Mouse (Mus musculus) embryonic fibroblast, embryonic 13.5 days (primary cell): ENCODE data around the gene Gm49378. TPM values are rescaled to one million over a fixed set of nuclear protein-coding genes. Genes with fewer than 3 reads are reported as not detected.

Experiments used
- H3K27ac ChIP-seq: 2 replicates; pipeline ENCODE4 v1.5.1; 2012; ENCODE audit warnings: low read length, control low read depth, inconsistent platforms; ENCODE audit not compliant: insufficient read depth
- H3K4me1 ChIP-seq: 2 replicates; pipeline ENCODE4 v1.6.1; 2011; ENCODE audit warnings: low read length; ENCODE audit not compliant: control insufficient read depth, insufficient read depth
- H3K4me3 ChIP-seq: 2 replicates; pipeline ENCODE4 v1.5.1; 2011; ENCODE audit warnings: mild to moderate bottlenecking, control low read depth, low read length; ENCODE audit not compliant: insufficient read depth
- CTCF ChIP-seq: IDR thresholded peaks from 2 replicates; pipeline ENCODE4 v1.5.1; 2011; ENCODE audit warnings: mild to moderate bottlenecking, control low read depth, low read length, moderate library complexity, borderline replicate concordance; ENCODE audit not compliant: insufficient read depth
- POLR2A ChIP-seq: IDR thresholded peaks from 2 replicates; pipeline ENCODE4 v1.6.1; 2011; ENCODE audit warnings: low read depth, mild to moderate bottlenecking, control low read depth, low read length, moderate library complexity
- polyA plus RNA-seq: library from polyadenylated mRNA; stranded (reverse); fragments of >200 nt; gene quantifications from 2 replicates; pipeline ENCODE4 v1.2.4, GENCODE M21; 2011; ENCODE audit warnings: low read depth; ENCODE audit not compliant: missing spikeins, insufficient read length

Gene Gm49378
- polyA plus RNA-seq, 1 experiment: 13.1 TPM

GRCm38 (mm10) chr14:55634874-55635522 lies 2.7 kb downstream of the Gm49378 start:
- no peak for TF ChIP-seq POLR2A
- TF ChIP-seq CTCF: no peak
- H3K4me1 ChIP-seq: 0 out of 2 replicates have a peak, but pooled peaks cover 4% of the 10 kb centered on the region
- peak overlapping the region; percentile 84 for H3K27ac ChIP-seq

DNA sequence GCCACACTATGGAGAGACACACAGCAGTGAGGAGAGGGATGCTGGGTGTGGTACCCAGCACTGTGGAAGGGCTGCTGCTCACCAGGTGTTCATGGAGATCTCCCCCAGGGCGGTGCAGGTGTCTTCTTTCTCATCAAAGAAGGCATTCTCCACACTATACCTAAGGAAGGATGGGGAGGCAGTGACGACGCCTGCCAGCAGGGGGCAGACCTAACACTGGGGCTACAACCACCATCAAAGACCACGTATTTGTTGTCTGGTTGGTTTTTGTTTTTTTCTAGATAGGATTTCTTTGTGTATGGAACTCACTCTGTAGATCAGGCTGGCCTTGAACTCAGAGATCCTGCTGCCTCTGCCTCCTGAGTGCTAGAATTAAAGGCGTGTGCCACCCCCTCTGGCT lies 8.4 kb downstream of the Gm49378 start:
- Histone ChIP-seq H3K27ac (no peak overlapping the region), H3K4me1 (0 out of 2 replicates have a peak, but pooled peaks cover 4% of the 10 kb centered on the region), H3K4me3 (no peak overlapping the region)
- TF ChIP-seq POLR2A (no peak), CTCF (peak; percentile 84; the same call in 1 of the 2 replicates)

More at GRCm38 (mm10) chr14:55634874-55635522, 2.7 kb downstream of the Gm49378 start:
- H3K4me3 ChIP-seq: peak overlapping the region; percentile 85

DNA sequence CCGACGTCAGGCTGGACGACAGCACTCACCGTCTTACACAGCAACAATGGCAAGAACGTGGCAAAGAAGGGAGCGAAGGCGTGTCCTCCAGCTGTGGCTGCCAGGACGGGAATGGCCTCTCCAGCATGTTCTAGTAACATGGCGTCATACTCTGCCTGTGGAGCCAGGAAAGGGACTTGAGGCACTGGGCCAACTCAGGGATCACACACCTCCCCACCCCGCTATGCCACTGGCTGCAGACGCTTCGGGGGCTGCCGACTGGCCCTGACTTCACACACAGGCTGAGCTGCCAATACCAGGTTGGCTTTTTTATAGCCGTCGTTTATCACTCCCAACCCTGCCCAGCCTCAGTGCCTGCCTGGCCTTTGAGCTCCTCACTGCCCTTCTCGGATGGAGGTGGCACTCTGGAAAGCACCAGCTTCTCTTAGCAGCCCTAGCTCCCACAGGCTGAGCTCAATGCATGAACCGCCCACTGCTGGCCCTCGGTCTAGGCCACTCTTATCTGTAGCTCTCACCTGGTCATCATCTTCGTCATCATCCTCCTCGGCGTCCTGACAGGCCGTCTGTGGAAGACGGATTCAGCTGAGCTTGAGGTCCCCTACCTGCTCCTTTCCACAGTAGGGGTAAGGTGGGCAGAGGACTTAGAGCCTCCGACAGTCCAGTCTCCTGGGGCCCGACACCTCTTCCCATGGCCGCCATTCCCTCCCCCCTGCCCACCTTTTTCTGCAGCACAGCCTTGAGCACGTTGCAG lies 9.4 kb downstream of the Gm49378 start:
- no peak overlapping the region for H3K4me3 ChIP-seq
- TF ChIP-seq CTCF (no peak), POLR2A (no peak)

DNA sequence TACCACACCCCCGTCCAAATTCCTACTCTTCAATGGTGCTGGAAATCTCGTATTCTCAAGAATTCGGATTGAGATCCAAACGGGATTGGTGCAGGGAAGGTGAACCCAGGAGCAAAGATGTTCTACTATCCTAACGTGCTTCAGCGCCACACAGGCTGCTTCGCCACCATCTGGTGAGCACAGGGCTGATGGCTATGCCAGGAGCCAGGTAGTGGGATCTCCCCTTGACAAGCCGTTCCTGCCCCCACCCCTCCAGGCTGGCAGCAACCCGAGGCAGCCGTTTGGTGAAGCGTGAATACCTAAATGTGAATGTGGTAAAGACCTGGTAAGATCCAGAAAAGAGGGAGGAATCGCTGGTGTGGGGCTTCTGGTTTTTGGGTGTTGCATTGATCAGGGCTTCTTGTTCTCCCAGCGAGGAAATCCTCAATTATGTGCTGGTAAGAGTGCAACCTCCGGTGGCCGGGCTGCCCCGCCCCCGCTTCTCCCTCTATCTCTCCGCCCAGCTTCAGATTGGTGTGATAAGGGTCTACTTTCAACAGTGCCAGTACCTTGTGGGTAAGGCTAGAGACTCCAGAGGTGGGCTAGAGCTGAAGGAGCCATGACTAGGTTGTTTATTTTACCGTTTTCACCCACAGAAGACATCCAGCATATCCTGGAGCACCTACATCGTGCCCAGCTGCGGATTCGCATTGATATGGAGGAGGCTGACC lies 19.1 kb downstream of the Gm49378 start:
- H3K4me3 ChIP-seq: no peak overlapping the region
- H3K27ac ChIP-seq: no peak overlapping the region
- H3K4me1 ChIP-seq: no peaks in the 10 kb centered on the region
- no peak for TF ChIP-seq POLR2A
- no peak for TF ChIP-seq CTCF

More for the DNA sequence above, 9.4 kb downstream of the Gm49378 start:
- no peak overlapping the region for H3K27ac ChIP-seq
- H3K4me1 ChIP-seq: no peaks in the 10 kb centered on the region

- H3K4me3 ChIP-seq: no peak within 1 kb of the TSS
- no peaks in the 10 kb centered on the region for H3K4me1 ChIP-seq
- TF ChIP-seq CTCF (no peak), POLR2A (no peak)
- H3K27ac ChIP-seq: no peak within 1 kb of the TSS
Observed at GRCm38 (mm10) chr14:55617822-55618221, 19.9 kb downstream of the Gm49378 start, which contains the start of gene Rec8. Gene Rec8 (plus strand): TSS chr14:55618037.

DNA sequence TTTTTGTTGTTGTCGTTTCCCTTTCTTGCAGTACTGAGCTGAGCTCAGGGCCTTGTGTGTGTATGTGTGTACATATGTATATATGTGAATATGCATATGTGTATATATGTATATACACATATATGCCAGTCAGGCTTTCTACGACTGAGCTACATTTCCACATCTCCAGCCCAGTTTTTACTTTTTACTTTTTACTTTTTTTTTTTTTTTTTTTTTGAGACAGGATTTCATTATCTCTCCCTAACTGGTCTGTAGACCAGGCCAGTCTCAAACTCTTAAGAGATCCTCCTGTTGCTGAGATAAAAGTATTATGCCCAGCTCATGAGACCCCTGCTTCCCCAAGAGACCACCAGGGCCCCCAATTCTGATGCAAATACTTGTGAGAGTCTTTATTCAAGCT lies 20.9 kb downstream of the Gm49378 start:
- Histone ChIP-seq H3K4me3 (no peak overlapping the region), H3K4me1 (no peaks in the 10 kb centered on the region), H3K27ac (no peak overlapping the region)
- TF ChIP-seq CTCF (no peak), POLR2A (no peak)

DNA sequence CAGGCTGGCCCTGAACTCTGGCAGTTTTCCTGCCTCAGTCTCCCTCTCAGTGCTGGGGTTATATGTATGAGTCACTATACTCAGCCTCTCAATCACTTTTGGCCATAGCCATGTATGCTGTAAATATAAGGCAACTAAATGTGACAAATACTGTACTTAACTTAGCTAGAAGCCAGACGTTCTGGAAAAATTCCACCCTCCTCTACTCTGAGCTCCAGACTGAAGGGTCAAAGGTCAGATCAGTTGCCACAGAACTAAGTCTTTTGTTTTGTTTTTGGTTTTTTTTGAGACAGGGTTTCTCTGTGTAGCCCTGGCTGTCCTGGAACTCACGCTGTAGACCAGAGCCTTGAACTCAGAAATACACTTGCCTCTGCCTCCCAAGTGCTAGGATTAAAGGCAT lies 21.8 kb downstream of the Gm49378 start:
- no peaks in the 10 kb centered on the region for H3K4me1 ChIP-seq
- no peak overlapping the region for H3K27ac ChIP-seq
- TF ChIP-seq CTCF: no peak
- no peak for TF ChIP-seq POLR2A
- no peak overlapping the region for H3K4me3 ChIP-seq

- no peak overlapping the region for H3K27ac ChIP-seq
- TF ChIP-seq POLR2A (no peak), CTCF (no peak)
Observed at GRCm38 (mm10) chr14:55614565-55615178, 23.0 kb downstream of the Gm49378 start.

DNA sequence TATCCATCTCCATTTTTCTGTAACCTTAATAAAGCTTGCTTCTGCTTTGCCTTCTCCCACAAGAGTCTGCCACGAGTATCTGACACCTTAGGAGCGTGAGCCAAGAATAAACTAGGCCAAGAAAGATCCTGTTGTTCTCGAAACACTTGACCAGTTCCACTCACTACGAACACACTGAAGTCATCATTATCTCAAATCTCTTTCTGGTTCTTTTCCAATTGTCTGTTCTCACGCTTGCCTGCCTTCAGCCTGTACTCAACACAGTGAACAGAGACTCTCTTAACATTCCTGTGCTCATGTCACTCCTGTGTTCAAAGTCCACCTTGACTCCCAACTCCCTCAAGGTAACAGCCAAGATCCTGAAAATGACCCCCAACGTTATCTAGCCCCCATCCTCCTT lies 24.3 kb downstream of the Gm49378 start:
- Histone ChIP-seq H3K4me1 (no peaks in the 10 kb centered on the region), H3K4me3 (no peak overlapping the region), H3K27ac (no peak overlapping the region)
- TF ChIP-seq CTCF: no peak
- no peak for TF ChIP-seq POLR2A

More at GRCm38 (mm10) chr14:55614565-55615178, 23.0 kb downstream of the Gm49378 start:
- Histone ChIP-seq H3K4me3 (no peak overlapping the region), H3K4me1 (no peaks in the 10 kb centered on the region)

DNA sequence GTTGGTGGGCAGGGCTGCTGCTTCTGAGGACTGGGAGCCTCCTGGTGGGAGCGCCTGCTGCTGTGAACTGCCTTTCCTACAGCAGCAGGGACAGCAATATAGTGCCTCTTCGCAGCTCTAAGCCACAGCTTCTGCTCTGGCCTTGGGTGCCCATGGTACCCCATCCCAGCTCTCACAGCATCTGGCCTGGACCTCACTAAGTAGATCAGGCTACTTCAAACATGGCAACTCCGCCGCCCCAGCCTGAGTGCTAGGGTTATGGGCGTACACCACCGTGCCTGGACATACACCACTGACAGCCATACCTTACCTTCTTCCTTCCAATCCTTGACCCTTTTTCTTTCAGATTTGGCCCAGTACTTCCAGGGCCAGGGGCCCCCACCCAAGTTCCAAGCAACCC lies 29.4 kb downstream of the Gm49378 start:
- TF ChIP-seq POLR2A (no peak), CTCF (no peak)
- Histone ChIP-seq H3K27ac (no peak overlapping the region), H3K4me3 (no peak overlapping the region), H3K4me1 (no peaks in the 10 kb centered on the region)
